Mouse (Mus musculus): ENCODE results near the gene Dnajc5g. TPM values are rescaled to one million over a fixed set of nuclear protein-coding genes. Genes with fewer than 3 reads are reported as not detected.
A peak's percentile ranks its signal among the peaks of the same experiment; 100 is the strongest.

Gene Dnajc5g
- total RNA-seq, 2 experiments from 2014 or later: not detected

DNA sequence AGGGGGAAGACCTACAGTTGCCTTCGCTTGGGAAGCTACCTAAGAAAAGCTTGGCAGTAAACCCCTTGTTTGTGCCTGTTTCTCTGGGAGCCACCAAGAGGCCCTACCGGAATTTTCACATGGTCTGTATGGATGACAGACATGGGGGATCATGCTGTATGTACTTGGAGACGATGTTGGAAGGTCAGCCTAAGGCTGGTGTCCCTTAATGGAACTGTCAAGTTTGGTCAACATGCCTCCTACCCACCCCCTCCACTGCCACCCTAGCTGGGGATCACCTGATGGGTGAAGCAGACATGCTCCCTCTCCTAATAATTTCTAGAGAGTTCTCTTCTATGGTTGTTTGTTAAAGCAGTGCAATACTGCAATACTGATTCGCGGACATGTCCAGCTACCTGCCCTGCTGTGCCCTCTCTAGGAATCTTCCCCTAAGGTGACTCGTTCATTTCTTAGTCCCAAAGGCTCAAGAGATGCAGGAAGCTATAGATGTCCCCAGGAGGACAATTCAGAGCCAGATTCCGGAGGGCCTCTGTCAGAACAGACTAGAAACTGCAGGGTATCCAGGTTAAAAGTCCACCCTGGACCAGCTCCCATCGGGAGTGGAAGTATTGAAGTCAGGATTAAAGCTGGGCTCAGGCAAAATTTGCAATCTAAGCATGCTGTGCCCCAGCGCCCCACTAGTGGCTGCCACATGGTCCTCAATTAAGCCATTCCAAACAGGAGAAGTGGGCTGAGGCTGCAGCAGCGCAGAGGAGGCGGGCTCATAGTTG lies 10.2 kb upstream of the Dnajc5g start:
- DNase-seq (ENCODE audit: extremely low spot score in 1 of 2, low spot score in 1 of 2): no peak

GRCm38 (mm10) chr5:31108000-31108490 lies 2.0 kb downstream of the Dnajc5g start, which contains the start of gene Slc30a3:
Gene Slc30a3, minus strand, starts transcription at chr5:31108237.
- DNase-seq (ENCODE audit: extremely low spot score in 1 of 2, low spot score in 1 of 2): no peak

- DNase-seq (ENCODE audit: extremely low spot score in 1 of 2, low spot score in 1 of 2): no peak
Observed at GRCm38 (mm10) chr5:31110781-31111180, 4.7 kb downstream of the Dnajc5g start.

DNA sequence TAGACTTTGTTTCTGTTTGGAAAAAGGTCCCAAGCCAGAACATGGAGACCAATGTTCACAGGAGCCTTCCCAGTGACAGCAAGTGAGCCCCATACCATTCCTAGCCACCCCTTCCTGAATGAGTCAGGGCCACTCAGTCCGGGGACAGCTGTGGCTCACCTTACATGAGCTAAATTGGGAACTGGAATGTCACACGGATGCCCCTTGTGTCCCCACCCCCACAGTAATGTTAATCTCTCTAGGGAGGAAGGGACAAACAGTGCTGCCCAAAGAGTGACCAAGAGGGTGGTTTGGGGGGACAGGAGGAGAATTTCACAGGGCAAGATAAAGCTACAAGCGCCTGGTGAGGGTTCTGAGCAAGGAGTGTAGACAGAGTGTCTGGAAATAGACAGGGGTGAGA lies 10.3 kb downstream of the Dnajc5g start, which contains the start of gene Trim54:
Gene Trim54 (plus strand): TSS at position 359 of the 400 bp plus-strand sequence.
- DNase-seq (ENCODE audit: extremely low spot score in 1 of 2, low spot score in 1 of 2): no peak

DNA sequence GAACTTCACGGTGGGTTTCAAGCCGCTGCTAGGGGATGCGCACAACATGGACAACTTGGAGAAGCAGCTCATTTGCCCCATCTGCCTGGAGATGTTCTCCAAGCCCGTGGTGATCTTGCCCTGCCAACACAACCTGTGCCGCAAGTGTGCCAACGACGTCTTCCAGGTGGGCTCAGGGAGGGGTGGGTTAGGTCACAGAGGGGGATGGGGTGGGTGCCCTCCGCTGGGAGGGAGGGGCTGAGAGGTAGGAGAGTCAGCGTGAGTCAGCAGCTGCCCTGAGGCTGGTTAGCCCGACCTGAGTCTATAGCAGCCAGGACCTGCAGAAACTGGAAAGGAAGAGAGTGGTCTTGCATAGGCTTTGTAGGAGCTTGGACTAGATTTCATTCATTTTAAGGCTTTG lies 10.8 kb downstream of the Dnajc5g start:
- no peak for DNase-seq (ENCODE audit: extremely low spot score in 1 of 2, low spot score in 1 of 2)

- DNase-seq (ENCODE audit: extremely low spot score in 1 of 2, low spot score in 1 of 2): no peak
Observed at GRCm38 (mm10) chr5:31121111-31121510, 15.0 kb downstream of the Dnajc5g start.

DNA sequence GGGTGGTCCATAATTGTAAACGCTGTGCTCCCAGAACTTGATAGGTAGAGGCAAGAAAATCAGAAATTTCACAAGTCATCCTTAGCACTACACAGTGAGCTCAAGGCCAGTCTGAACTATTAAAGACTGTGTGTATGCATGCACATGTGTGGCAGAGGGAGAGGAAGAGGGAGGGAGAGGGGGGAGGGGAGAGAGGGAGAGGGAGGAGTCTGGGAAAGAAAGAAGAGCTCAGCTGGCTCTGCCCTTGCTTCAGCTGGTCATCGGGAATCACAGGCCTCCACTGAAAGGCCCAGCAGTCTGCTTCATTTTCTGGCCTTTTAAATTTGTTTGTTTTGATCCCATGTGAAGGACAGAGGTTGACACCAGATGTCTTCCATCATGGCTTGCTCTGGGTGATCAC lies 17.4 kb downstream of the Dnajc5g start:
- DNase-seq (ENCODE audit: extremely low spot score in 1 of 2, low spot score in 1 of 2): no peak

GRCm38 (mm10) chr5:31126050-31126449 lies 20.0 kb downstream of the Dnajc5g start:
- DNase-seq (ENCODE audit: extremely low spot score in 1 of 2, low spot score in 1 of 2): peak in 1 of 2 experiments; percentile 16

DNA sequence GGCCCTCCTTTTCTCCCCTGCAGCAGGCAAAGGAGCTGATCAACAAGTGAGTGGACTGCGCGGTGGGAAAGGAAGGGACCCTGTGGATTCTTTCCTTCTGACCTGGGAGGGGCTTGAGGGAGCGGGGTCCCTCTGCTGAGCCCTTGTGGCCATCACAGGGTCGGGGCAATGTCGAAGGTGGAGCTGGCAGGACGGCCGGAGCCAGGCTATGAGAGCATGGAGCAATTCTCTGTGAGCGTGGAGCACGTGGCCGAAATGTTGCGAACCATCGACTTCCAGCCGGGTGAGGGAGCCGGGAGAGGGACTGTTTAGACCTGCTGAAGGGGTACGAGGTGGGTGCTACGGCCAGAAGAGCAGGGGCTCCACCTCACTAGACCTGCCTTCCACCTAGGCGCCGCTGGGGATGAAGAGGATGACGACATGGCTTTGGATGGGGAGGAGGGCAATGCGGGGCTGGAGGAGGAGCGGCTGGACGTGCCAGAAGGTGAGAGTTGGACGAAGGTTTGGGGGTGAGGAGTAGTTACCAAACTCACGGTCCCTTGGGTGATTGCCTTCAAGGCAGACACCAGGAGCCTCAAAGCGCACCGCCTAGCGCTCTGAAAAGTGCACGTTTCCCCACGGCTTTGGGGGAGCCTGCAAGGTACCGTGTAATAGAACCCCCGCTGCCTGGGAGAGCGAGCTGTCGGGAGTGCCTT lies 30.8 kb downstream of the Dnajc5g start:
- no peak for DNase-seq (ENCODE audit: extremely low spot score in 1 of 2, low spot score in 1 of 2)

DNA sequence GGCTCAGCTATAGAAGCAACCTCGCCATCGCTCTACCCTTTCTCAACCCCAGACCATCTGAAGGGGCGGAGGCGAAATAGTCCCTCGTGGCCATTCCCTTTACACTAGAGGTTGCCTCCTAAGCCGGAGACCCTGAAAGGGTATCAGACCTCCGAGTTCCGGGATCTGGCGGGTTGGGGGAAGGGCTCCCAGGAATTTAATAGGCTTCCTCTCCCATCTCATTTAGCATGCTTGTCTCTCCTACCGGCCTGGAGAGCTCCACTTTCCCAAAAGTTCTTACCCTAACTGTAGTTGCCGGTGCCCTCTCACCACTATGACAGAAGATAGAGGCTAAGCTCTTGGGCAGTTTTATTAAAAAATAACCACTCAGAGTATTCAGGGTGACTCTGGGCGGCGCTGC lies 31.6 kb downstream of the Dnajc5g start:
- no peak for DNase-seq (ENCODE audit: extremely low spot score in 1 of 2, low spot score in 1 of 2)

DNA sequence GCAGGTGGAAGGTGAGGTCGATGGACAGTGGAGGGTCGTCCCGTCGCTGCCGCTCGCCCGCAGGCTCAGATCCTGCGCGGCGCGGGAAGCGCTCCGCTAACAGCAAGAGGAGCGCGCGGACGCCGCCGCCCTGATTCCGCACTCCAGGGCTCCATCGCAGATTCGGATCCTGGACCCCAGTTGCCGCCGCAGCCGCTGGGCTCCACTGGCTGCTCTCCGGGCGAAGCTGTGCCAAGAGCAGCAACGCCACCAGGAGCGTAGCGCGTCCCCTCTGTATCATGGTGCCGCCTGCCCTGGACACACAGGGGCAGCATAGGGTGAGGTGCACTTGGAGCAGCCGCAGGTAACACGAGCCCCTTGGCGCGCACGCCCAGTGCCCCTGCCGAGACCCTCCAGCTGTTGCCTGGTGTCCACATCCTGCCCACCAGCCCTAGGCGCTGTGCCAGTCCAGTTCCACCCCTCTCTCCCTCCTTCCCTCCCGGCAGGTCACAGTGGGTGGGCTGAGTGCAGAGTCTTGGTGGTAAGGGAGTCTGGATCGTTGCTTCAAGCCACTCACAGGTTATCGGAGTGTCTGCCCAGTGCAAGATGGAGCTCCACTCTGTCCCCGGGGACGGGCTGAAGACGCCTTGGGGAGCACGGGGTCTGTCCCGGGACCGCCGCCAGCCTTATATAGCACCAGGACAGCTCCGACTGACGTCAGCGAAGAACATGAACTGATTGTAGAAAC lies 32.3 kb downstream of the Dnajc5g start, which contains the start of gene Ucn:
Gene Ucn (minus strand): TSS at position 589 of the 727 bp plus-strand sequence.
- DNase-seq (ENCODE audit: extremely low spot score in 1 of 2, low spot score in 1 of 2): peak in 1 of 2 experiments; percentile 10

- no peak for DNase-seq (ENCODE audit: extremely low spot score in 1 of 2, low spot score in 1 of 2)
Observed at GRCm38 (mm10) chr5:31138968-31139425, 32.9 kb downstream of the Dnajc5g start.

GRCm38 (mm10) chr5:31149781-31150180 lies 43.7 kb downstream of the Dnajc5g start:
- DNase-seq (ENCODE audit: extremely low spot score in 1 of 2, low spot score in 1 of 2): no peak

DNA sequence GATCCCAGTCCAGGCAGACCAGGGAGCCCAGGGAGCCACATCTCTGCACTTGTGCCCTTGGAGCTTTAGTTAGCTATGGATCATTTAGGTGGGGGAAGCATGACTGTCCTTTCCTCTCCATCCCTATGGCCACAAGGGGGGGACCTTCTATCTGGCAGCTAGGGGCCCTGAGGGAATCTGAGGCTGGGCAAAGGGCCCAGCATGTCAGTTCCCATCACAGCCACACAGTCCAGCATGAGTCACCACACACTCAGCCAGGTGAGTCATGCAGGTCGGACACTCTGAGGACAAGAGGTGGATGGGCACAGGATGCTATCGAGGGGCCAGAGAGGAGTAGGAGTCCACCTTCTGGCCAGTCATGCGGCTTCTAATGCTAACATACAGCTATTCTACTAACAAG lies 45.7 kb downstream of the Dnajc5g start:
- no peak for DNase-seq (ENCODE audit: extremely low spot score in 1 of 2, low spot score in 1 of 2)

- DNase-seq (ENCODE audit: extremely low spot score in 1 of 2, low spot score in 1 of 2): peak in 1 of 2 experiments; percentile 12
Observed at GRCm38 (mm10) chr5:31153516-31154151, 47.5 kb downstream of the Dnajc5g start.

GRCm38 (mm10) chr5:31154152-31154553 lies 48.1 kb downstream of the Dnajc5g start, which contains the start of gene Mpv17:
Gene Mpv17, minus strand, starts transcription at chr5:31154251.
- DNase-seq (ENCODE audit: extremely low spot score in 1 of 2, low spot score in 1 of 2): peak; percentile 68 to 73

Measured in layer of hippocampus, postnatal 25 days (tissue).